Mouse (Mus musculus) urinary bladder, postnatal 4 days (tissue): ENCODE results near the gene Trub2.

Source experiments
- DNase-seq, 2 experiments: peaks; one replicate each; pipeline ENCODE4 v3.0.0; 2021 to 2022; ENCODE audit warnings: low spot score in 2 of 2

The Trub2 gene

DNA sequence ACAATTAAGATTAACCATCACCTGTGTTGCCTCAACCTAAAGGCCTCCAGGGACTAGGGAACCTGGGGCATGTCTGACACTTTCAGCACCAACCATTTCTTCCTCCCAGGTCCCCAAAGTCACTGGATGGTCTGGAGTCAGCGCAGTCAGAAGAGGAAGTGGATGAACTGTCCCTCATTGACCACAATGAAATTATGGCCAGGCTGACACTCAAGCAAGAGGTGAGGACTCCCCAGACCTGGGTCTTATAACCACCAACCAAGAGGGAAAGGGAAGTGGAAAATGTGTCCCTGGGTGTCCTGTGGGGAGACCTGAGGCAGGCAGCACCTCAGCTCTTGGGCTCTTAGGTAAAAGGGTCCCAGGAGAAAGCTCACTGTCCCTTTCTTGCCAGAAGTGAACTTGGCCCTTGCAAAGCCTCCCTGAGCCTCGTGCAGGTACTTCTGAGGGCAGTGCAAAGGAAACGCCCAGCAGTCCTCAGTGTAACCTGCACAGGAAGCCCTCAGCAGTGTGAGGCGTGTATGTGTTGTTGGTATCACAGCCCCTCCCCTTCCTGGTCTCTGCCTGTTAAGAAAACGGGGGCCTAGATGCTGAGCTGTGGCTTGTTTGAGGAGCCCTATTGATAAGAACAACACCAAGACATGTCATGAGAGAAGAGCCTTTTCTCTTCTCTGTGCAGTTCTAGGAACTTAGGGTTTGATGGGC lies 63.5 kb downstream of the Trub2 start:
- no peak for DNase-seq

DNA sequence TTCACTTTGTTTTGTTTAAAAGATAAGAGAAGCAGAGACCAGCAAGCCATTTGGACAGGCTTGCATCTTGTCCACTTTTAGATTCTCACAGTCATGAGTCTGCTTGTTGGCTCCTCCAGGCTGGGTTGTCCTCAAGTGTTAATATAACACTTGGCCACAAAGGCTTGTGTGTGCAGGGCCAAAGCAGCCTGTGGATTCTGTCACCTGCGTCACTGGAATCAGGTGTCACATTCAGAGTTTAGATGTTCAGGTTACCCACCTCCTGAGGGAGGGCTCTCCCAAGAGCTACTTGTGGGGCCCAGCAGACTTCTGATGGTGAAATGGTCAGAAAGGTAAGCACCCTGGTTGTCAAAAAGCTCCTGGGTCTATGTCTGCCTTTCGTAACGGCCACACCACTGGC lies 65.2 kb downstream of the Trub2 start:
- no peak for DNase-seq

DNA sequence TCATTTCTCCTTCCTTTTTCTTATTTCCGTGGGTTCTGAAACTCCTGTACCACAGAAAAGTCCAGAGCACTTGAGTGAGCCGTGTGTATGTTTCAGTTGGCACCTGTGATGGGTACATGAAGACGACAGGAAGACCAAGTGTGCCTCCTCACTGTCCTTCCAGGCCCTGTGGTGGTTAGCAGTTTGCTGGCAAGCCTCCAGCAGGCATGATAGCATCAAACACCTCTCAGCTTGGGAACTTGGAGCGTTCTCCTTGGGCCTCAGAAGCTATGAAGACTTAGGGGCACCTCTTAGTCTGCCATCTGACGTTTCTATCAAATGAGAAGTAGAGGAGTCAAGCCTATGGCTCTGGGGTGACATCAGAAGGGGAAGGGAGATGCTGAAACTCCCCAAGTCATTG lies 69.7 kb downstream of the Trub2 start:
- DNase-seq, result no peak

DNA sequence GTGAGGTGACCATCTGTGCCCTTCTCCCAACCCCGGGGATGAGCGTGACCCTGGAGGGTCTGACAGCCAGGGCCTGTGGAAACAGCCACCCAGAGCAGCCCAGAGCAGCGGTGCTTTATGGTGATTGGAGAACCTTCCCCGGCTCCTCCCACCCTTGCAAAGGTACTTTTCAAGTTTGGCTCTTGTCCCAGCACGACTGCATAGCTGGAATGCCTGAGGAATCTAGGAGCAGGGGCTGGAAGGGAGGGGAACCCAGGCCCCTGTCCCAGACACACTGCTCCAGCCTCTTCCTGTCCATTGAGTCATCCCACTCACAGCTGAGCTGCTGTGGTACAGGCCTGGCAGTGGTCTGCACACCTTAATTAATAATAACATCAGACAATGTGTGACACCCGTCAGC lies 71.6 kb downstream of the Trub2 start:
- DNase-seq, result peak in 1 of 2 experiments; percentile 61

DNA sequence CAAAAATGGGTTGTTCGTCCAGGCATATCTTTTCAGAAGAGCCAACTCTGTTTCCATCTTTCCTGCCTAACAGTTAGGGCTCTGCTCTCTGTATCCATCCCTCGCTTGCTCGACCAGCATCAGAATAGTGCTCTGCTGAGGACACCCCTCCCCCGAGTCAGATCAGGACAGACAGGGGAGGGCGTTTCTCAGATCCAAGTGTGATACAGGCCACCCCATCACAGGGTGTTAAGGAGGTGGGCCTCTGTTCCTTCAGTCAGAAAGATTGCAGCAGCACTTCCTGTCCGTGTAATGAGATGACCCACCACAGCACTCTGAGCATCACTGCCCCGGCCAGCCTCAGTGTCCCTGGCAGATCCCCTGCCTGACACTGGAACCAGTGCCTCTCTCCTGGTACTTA lies 72.2 kb downstream of the Trub2 start:
- no peak for DNase-seq

DNA sequence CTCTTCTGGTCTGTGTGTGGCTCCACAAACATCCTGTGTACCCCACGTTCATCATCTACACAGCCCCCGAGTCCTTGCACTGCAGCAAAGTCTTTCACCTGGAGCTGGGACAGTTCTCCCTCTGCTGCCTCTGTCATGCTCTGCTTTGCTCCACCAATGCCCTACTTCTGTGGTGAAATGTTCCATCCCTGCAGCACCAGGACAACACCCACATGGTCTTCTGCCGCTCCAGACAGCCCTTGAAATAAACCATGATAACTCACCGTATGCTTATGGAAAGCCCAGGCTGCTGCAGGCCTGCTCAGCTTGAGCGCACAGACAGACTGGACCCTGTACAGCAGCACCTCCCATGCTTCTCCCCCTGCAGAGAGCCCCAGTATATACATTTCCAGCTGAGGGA lies 74.2 kb downstream of the Trub2 start:
- DNase-seq, result no peak

DNA sequence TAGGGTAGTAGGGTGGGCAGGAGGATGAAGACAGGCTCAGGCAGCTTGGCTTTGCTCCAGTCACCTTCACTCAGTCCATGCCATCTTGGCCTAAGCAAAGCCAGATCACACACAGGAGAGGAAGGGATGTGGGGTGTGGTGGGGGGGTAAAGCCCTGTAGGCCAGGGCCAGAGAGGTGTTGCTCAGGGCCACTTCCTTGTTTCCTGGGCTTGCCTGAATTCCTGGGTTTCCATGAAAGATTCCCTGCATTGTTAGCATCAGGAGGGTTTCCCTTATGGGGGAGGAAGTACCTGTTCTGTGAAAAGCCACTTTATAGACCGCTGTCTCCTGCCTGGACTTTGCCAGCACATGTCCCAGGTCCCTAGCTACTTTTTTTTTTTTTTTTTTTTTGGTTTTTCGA lies 74.8 kb downstream of the Trub2 start:
- no peak for DNase-seq

DNA sequence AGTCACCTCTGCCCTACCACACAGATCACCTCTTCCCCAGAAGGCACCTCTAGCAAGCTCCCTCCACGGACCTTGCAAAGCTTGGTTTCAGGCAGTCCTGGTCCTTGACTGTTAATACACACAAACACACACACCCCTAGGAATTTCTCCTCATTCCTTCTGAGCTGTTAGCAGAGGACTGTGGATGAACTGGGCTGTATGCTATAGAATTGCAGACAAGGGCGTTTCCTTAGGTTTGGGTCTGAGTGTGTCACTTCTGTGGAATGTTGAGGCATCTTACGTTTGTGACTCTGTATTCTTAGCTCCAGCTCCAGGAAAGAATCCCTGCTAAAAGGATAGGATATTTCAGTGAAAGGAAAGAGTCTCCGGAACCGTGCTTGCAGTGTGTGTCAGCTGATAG lies 76.4 kb downstream of the Trub2 start:
- no peak for DNase-seq
